Mouse (Mus musculus) lung, adult 2 months (tissue): ENCODE results near the gene Adamts18. TPM values are rescaled to one million over a fixed set of nuclear protein-coding genes. Genes with fewer than 3 reads are reported as not detected.

Source experiments
- DNase-seq: peaks from one replicate; pipeline ENCODE4 v3.0.0; 2022
- H3K4me1 ChIP-seq: fragments of 200-500 bp; 2 replicates; pipeline ENCODE4 v1.6.1; 2011; ENCODE audit warnings: low read length; ENCODE audit not compliant: control insufficient read depth, insufficient read depth
- H3K4me3 ChIP-seq: fragments of 200-500 bp; replicated peaks from 2 replicates; pipeline ENCODE3; 2011; ENCODE audit warnings: low read depth, mild to moderate bottlenecking, control low read depth, low read length; ENCODE audit errors: extremely low read depth
- CTCF ChIP-seq: fragments of 200-500 bp; IDR thresholded peaks from 2 replicates; pipeline ENCODE4 v1.5.1; 2011; ENCODE audit warnings: mild to moderate bottlenecking, low read length, control low read depth; ENCODE audit not compliant: insufficient read depth
- POLR2A ChIP-seq: fragments of 200-500 bp; IDR thresholded peaks from 2 replicates; pipeline ENCODE4 v1.6.1; 2011; ENCODE audit warnings: low read depth, mild to moderate bottlenecking, control low read depth, low read length, borderline replicate concordance; ENCODE audit errors: extremely low read depth
- WGBS: fragments of 180-500 bp; shearing (Covaris S2); methylation state at CpG from one replicate; pipeline ENCODE4 v1.1.7; 2018; 5-methylcytosine and 5-hydroxymethylcytosine counted together
- polyA plus RNA-seq: library from polyadenylated mRNA; depleted of rRNA; stranded (reverse); fragments of >200 nt; gene quantifications from 2 replicates; pipeline ENCODE4 v1.2.3, GENCODE M21; 2012

Gene Adamts18
- polyA plus RNA-seq, 1 experiment: not detected

- Histone ChIP-seq H3K4me1 (no peaks in the 10 kb centered on the region), H3K4me3 (no peak overlapping the region)
- no peak for DNase-seq
- TF ChIP-seq CTCF (no peak), POLR2A (no peak)
- 50% methylated on average over 14 of the region's 14 CpGs for WGBS
Measured at GRCm38 (mm10) chr8:113691622-113692343, 156.8 kb downstream of the Adamts18 start.

GRCm38 (mm10) chr8:113688543-113688915, 160.0 kb downstream of the Adamts18 start:
- Histone ChIP-seq H3K4me1 (no peaks in the 10 kb centered on the region), H3K4me3 (no peak overlapping the region)
- no peak for DNase-seq
- TF ChIP-seq POLR2A (no peak), CTCF (no peak)
- WGBS: 41% methylated on average over 8 of the region's 8 CpGs

- DNase-seq: peak; percentile 12
- 29% methylated on average over 17 of the region's 17 CpGs for WGBS
- TF ChIP-seq CTCF: no peak
- no peak for TF ChIP-seq POLR2A
- Histone ChIP-seq H3K4me3 (no peak overlapping the region), H3K4me1 (no peaks in the 10 kb centered on the region)
Measured at GRCm38 (mm10) chr8:113687889-113688542, 160.5 kb downstream of the Adamts18 start.

- TF ChIP-seq POLR2A: no peak
- TF ChIP-seq CTCF: no peak
- DNase-seq: no peak
- 25% methylated on average over 3 of the region's 3 CpGs for WGBS
- Histone ChIP-seq H3K4me1 (peaks cover 5% of the 10 kb centered on the region), H3K4me3 (no peak overlapping the region)
Measured at GRCm38 (mm10) chr8:113679361-113679760, 169.2 kb downstream of the Adamts18 start.

- peaks cover 5% of the 10 kb centered on the region for H3K4me1 ChIP-seq
- TF ChIP-seq POLR2A (no peak), CTCF (no peak)
- DNase-seq: no peak
- no peak overlapping the region for H3K4me3 ChIP-seq
- WGBS: 71% methylated on average over 1 of the region's 1 CpGs
Measured at GRCm38 (mm10) chr8:113676811-113677210, 171.7 kb downstream of the Adamts18 start.

- TF ChIP-seq POLR2A: no peak
- TF ChIP-seq CTCF: no peak
- Histone ChIP-seq H3K4me1 (peaks cover 5% of the 10 kb centered on the region), H3K4me3 (no peak overlapping the region)
- WGBS: 16% methylated on average over 2 of the region's 2 CpGs
- DNase-seq: no peak
Measured at GRCm38 (mm10) chr8:113675281-113675680, 173.3 kb downstream of the Adamts18 start.

- no peak for TF ChIP-seq CTCF
- peaks cover 4% of the 10 kb centered on the region for H3K4me1 ChIP-seq
- no peak for DNase-seq
- 56% methylated on average over 3 of the region's 3 CpGs for WGBS
- H3K4me3 ChIP-seq: no peak overlapping the region
Measured at GRCm38 (mm10) chr8:113674611-113675010, 173.9 kb downstream of the Adamts18 start.

- DNase-seq: no peak
- WGBS: 69% methylated on average over 3 of the region's 3 CpGs
- H3K4me3 ChIP-seq: no peak overlapping the region
- no peak for TF ChIP-seq POLR2A
- no peak for TF ChIP-seq CTCF
- H3K4me1 ChIP-seq: no peaks in the 10 kb centered on the region
Measured at GRCm38 (mm10) chr8:113673300-113673699, 175.2 kb downstream of the Adamts18 start.

- 78% methylated on average over 11 of the region's 11 CpGs for WGBS
Measured at GRCm38 (mm10) chr8:113672599-113673255, 175.8 kb downstream of the Adamts18 start.

GRCm38 (mm10) chr8:113669924-113670323, 178.6 kb downstream of the Adamts18 start:
- WGBS: 75% methylated on average over 10 of the region's 10 CpGs
- TF ChIP-seq POLR2A: no peak
- no peak for TF ChIP-seq CTCF

More at GRCm38 (mm10) chr8:113672599-113673255, 175.8 kb downstream of the Adamts18 start:
- Histone ChIP-seq H3K4me1 (no peaks in the 10 kb centered on the region), H3K4me3 (no peak overlapping the region)
- TF ChIP-seq CTCF (no peak), POLR2A (no peak)
- no peak for DNase-seq

More at GRCm38 (mm10) chr8:113669924-113670323, 178.6 kb downstream of the Adamts18 start:
- no peaks in the 10 kb centered on the region for H3K4me1 ChIP-seq
- H3K4me3 ChIP-seq: no peak overlapping the region
- DNase-seq: no peak
